In genomic region chr5:96916897-96917296, GRCm38 (mm10) we compare ENCODE assay signal across 9 mouse cellular contexts.
DNase-seq lines count a peak whose midpoint lies in the region; ATAC-seq lines count a peak whose summit lies in the region.
"Had no signal": no experiment of that assay in that cellular context is flagged by ENCODE, and none has a peak within 500 bp of the region (broad histone marks: within the 10 kb centered on the region; RNA-seq: fewer than 3 reads in every experiment).

No protein-coding gene starts in this region.

- WGBS in heart, embryonic 15.5 days, result 68% methylated on average over 6 of the region's 6 CpGs
- 61% methylated on average over 6 of the region's 6 CpGs for WGBS in embryonic facial prominence, embryonic 15.5 days

- no peak overlapping the region for H3K4me3 ChIP-seq in heart, embryonic 15.5 days
- H3K4me3 ChIP-seq in embryonic facial prominence, embryonic 15.5 days (replicated peaks), result no peak overlapping the region
- H3K4me3 ChIP-seq: limb, embryonic 12.5 days had no signal

- H3K36me3 ChIP-seq in heart, embryonic 15.5 days, result no peaks in the 10 kb centered on the region
- H3K36me3 ChIP-seq in embryonic facial prominence, embryonic 15.5 days, result no peaks in the 10 kb centered on the region
- H3K36me3 ChIP-seq: limb, embryonic 12.5 days had no signal

- no peak overlapping the region for H3K9ac ChIP-seq in heart, embryonic 15.5 days
- H3K9ac ChIP-seq in embryonic facial prominence, embryonic 15.5 days, result no peak overlapping the region
- H3K9ac ChIP-seq: limb, embryonic 12.5 days had no signal

- no peak for ATAC-seq in heart, embryonic 15.5 days (replicated peaks; ENCODE audit: insufficient number of reproducible peaks, insufficient read depth, low FRiP score, low read depth)
- no peak for ATAC-seq in embryonic facial prominence, embryonic 15.5 days (ENCODE audit: insufficient number of reproducible peaks, low FRiP score, low TSS enrichment, low read depth)
- ATAC-seq in neutrophil, adult 5-6 weeks (ENCODE audit: extremely low read depth, insufficient number of reproducible peaks, low FRiP score, poor library complexity, severe bottlenecking), result peak; percentile 58

- intact Hi-C loops in heart, postnatal 10 days (cut with DNase I), result no loop called here

- peaks cover 16% of the 10 kb centered on the region for H3K4me1 ChIP-seq in heart, embryonic 15.5 days (replicated peaks)
- H3K4me1 ChIP-seq in embryonic facial prominence, embryonic 15.5 days, result 0 out of 2 replicates have a peak, but pooled peaks cover 2% of the 10 kb centered on the region

- H3K4me2 ChIP-seq in heart, embryonic 15.5 days, result no peak overlapping the region
- no peak overlapping the region for H3K4me2 ChIP-seq in embryonic facial prominence, embryonic 15.5 days (replicated peaks)
- H3K4me2 ChIP-seq: limb, embryonic 12.5 days had no signal

- DNase-seq in heart, postnatal 10 days, result no peak
- DNase-seq in lung, postnatal 36 days, result peak; percentile 26
- DNase-seq in lung, postnatal 25 days (ENCODE audit: low spot score), result no peak
- DNase-seq in testis, postnatal 10 days (ENCODE audit: low spot score), result no peak
- no peak for DNase-seq in urinary bladder, postnatal 10 days (ENCODE audit: low spot score)

- no peaks in the 10 kb centered on the region for H3K27me3 ChIP-seq in heart, embryonic 15.5 days
- no peaks in the 10 kb centered on the region for H3K27me3 ChIP-seq in embryonic facial prominence, embryonic 15.5 days
- H3K27me3 ChIP-seq: limb, embryonic 12.5 days had no signal

- H3K9me3 ChIP-seq in heart, embryonic 15.5 days (replicated peaks), result no peaks in the 10 kb centered on the region
- no peaks in the 10 kb centered on the region for H3K9me3 ChIP-seq in embryonic facial prominence, embryonic 15.5 days (replicated peaks)
- H3K9me3 ChIP-seq: limb, embryonic 12.5 days had no signal

- peak overlapping the region; percentile 70 for H3K27ac ChIP-seq in heart, embryonic 15.5 days
- peak overlapping the region; percentile 65; the same call in 1 of the 2 replicates for H3K27ac ChIP-seq in embryonic facial prominence, embryonic 15.5 days (replicated peaks)
- H3K27ac ChIP-seq: limb, embryonic 12.5 days had no signal
